Mouse (Mus musculus): ENCODE measurements around the gene Hgd. TPM values are rescaled to one million over a fixed set of nuclear protein-coding genes. Genes with fewer than 3 reads are reported as not detected.

The Hgd gene
- polyA plus RNA-seq, 1 experiment from 2014 or later: 0.13 TPM

- Histone ChIP-seq H3K4me3 (replicated peaks; ENCODE audit: low read depth, low read length) (no peak overlapping the region), H3K9ac (replicated peaks; ENCODE audit: low read length) (no peak overlapping the region), H3K4me1 (ENCODE audit: control insufficient read depth, insufficient read depth, low read length) (0 out of 2 replicates have a peak, but pooled peaks cover 4% of the 10 kb centered on the region), H3K36me3 (ENCODE audit: control insufficient read depth, insufficient read depth, low read length) (no peaks in the 10 kb centered on the region), H3K9me3 (ENCODE audit: control insufficient read depth, low read length) (no peaks in the 10 kb centered on the region), H3K27ac (replicated peaks; ENCODE audit: low read depth, low read length) (no peak overlapping the region), H3K4me2 (ENCODE audit: low read length) (no peak overlapping the region), H3K27me3 (ENCODE audit: control insufficient read depth, insufficient read depth, low read length) (no peaks in the 10 kb centered on the region)
- DNase-seq (peak; percentile 22), ATAC-seq (ENCODE audit: low FRiP score, low TSS enrichment) (no peak)
- WGBS: 33% methylated on average over 3 of the region's 3 CpGs
These were observed 29.7 kb upstream of the Hgd start for GRCm38 (mm10) chr16:37550266-37550665.

GRCm38 (mm10) chr16:37550981-37551380, 29.0 kb upstream of the Hgd start:
- Histone ChIP-seq H3K4me3 (replicated peaks; ENCODE audit: low read depth, low read length) (no peak overlapping the region), H3K9ac (replicated peaks; ENCODE audit: low read length) (no peak overlapping the region)
- 91% methylated on average over 2 of the region's 2 CpGs for WGBS

GRCm38 (mm10) chr16:37552824-37553223, 27.1 kb upstream of the Hgd start:
- no peak for DNase-seq
- H3K9ac ChIP-seq (replicated peaks; ENCODE audit: low read length): no peak overlapping the region
- 96% methylated on average over 3 of the region's 3 CpGs for WGBS
- H3K9me3 ChIP-seq (ENCODE audit: control insufficient read depth, low read length): no peaks in the 10 kb centered on the region
- no peaks in the 10 kb centered on the region for H3K4me1 ChIP-seq (ENCODE audit: control insufficient read depth, insufficient read depth, low read length)
- H3K36me3 ChIP-seq (ENCODE audit: control insufficient read depth, insufficient read depth, low read length): peaks cover 9% of the 10 kb centered on the region
- H3K27ac ChIP-seq (replicated peaks; ENCODE audit: low read depth, low read length): no peak overlapping the region
- no peaks in the 10 kb centered on the region for H3K27me3 ChIP-seq (ENCODE audit: control insufficient read depth, insufficient read depth, low read length)
- H3K4me2 ChIP-seq (ENCODE audit: low read length): no peak overlapping the region
- ATAC-seq (ENCODE audit: low FRiP score, low TSS enrichment): no peak
- no peak overlapping the region for H3K4me3 ChIP-seq (replicated peaks; ENCODE audit: low read depth, low read length)

More at GRCm38 (mm10) chr16:37550981-37551380, 29.0 kb upstream of the Hgd start:
- H3K27me3 ChIP-seq (ENCODE audit: control insufficient read depth, insufficient read depth, low read length): no peaks in the 10 kb centered on the region
- ATAC-seq (ENCODE audit: low FRiP score, low TSS enrichment) (no peak), DNase-seq (no peak)
- no peaks in the 10 kb centered on the region for H3K9me3 ChIP-seq (ENCODE audit: control insufficient read depth, low read length)
- H3K27ac ChIP-seq (replicated peaks; ENCODE audit: low read depth, low read length): no peak overlapping the region
- no peaks in the 10 kb centered on the region for H3K36me3 ChIP-seq (ENCODE audit: control insufficient read depth, insufficient read depth, low read length)
- H3K4me2 ChIP-seq (ENCODE audit: low read length): no peak overlapping the region
- 0 out of 2 replicates have a peak, but pooled peaks cover 4% of the 10 kb centered on the region for H3K4me1 ChIP-seq (ENCODE audit: control insufficient read depth, insufficient read depth, low read length)

DNA sequence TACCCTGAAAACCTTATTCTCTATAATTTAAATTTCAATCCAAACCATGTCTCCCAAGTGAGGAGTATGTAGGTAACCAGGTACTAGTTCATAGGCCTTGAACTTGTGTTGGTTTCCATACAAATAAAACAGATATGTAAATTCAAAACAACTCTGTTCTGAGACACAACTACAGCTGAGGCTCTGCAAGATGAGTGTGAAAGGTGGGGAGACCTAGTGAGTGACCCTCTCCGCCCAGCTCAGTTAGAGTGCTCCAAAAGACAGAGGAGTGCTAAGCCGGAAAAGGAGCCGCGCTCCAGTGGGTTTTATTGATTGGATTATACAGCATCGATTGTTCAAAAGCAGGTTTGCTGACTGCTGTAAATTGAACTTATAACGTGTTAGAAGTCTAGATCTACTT, 17.5 kb upstream of the Hgd start:
- H3K27me3 ChIP-seq (ENCODE audit: control insufficient read depth, insufficient read depth, low read length): no peaks in the 10 kb centered on the region
- H3K36me3 ChIP-seq (ENCODE audit: control insufficient read depth, insufficient read depth, low read length): peaks cover 7% of the 10 kb centered on the region
- peaks cover 10% of the 10 kb centered on the region; the same call in 1 of the 2 replicates for H3K4me1 ChIP-seq (ENCODE audit: control insufficient read depth, insufficient read depth, low read length)
- no peaks in the 10 kb centered on the region for H3K9me3 ChIP-seq (ENCODE audit: control insufficient read depth, low read length)
- no peak for ATAC-seq (ENCODE audit: low FRiP score, low TSS enrichment)
- no peak overlapping the region for H3K9ac ChIP-seq (replicated peaks; ENCODE audit: low read length)
- WGBS: 31% methylated on average over 6 of the region's 6 CpGs
- no peak for DNase-seq
- H3K4me3 ChIP-seq (replicated peaks; ENCODE audit: low read depth, low read length): no peak overlapping the region
- H3K4me2 ChIP-seq (ENCODE audit: low read length): no peak overlapping the region
- H3K27ac ChIP-seq (replicated peaks; ENCODE audit: low read depth, low read length): no peak overlapping the region

GRCm38 (mm10) chr16:37562961-37563360, 17.0 kb upstream of the Hgd start:
- Histone ChIP-seq H3K27me3 (ENCODE audit: control insufficient read depth, insufficient read depth, low read length) (no peaks in the 10 kb centered on the region), H3K4me1 (ENCODE audit: control insufficient read depth, insufficient read depth, low read length) (peaks cover 10% of the 10 kb centered on the region; the same call in 1 of the 2 replicates), H3K9ac (replicated peaks; ENCODE audit: low read length) (no peak overlapping the region), H3K4me2 (ENCODE audit: low read length) (no peak overlapping the region), H3K4me3 (replicated peaks; ENCODE audit: low read depth, low read length) (no peak overlapping the region), H3K9me3 (ENCODE audit: control insufficient read depth, low read length) (no peaks in the 10 kb centered on the region), H3K27ac (replicated peaks; ENCODE audit: low read depth, low read length) (no peak overlapping the region), H3K36me3 (ENCODE audit: control insufficient read depth, insufficient read depth, low read length) (peaks cover 2% of the 10 kb centered on the region)
- no peak for ATAC-seq (ENCODE audit: low FRiP score, low TSS enrichment)
- no peak for DNase-seq
- WGBS: 71% methylated on average over 5 of the region's 5 CpGs

DNA sequence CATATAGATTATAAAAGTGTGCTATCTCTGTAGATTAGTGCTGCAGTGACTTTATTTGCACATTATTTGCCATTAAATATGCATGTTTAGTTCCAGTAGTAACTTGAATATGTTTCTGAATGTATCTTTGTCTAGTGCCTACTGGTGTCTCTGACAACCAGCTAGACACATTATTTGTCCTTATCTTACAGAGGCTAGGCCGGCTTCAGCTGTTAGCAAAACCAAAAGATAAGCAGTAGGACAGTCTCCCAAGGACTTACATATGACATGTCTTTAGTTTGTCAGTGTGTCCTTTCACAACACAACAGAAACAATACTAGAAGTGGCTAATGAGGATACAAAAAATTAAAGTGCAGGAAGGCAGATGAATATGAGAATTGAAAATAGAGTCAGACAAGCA, 14.8 kb upstream of the Hgd start:
- no peak for DNase-seq
- Histone ChIP-seq H3K9ac (replicated peaks; ENCODE audit: low read length) (no peak overlapping the region), H3K4me2 (ENCODE audit: low read length) (no peak overlapping the region), H3K4me1 (ENCODE audit: control insufficient read depth, insufficient read depth, low read length) (peaks cover 10% of the 10 kb centered on the region; the same call in 1 of the 2 replicates), H3K9me3 (ENCODE audit: control insufficient read depth, low read length) (no peaks in the 10 kb centered on the region), H3K27me3 (ENCODE audit: control insufficient read depth, insufficient read depth, low read length) (no peaks in the 10 kb centered on the region), H3K27ac (replicated peaks; ENCODE audit: low read depth, low read length) (no peak overlapping the region), H3K4me3 (replicated peaks; ENCODE audit: low read depth, low read length) (no peak overlapping the region), H3K36me3 (ENCODE audit: control insufficient read depth, insufficient read depth, low read length) (no peaks in the 10 kb centered on the region)
- ATAC-seq (ENCODE audit: low FRiP score, low TSS enrichment): no peak
- 78% methylated on average over 1 of the region's 1 CpGs for WGBS

DNA sequence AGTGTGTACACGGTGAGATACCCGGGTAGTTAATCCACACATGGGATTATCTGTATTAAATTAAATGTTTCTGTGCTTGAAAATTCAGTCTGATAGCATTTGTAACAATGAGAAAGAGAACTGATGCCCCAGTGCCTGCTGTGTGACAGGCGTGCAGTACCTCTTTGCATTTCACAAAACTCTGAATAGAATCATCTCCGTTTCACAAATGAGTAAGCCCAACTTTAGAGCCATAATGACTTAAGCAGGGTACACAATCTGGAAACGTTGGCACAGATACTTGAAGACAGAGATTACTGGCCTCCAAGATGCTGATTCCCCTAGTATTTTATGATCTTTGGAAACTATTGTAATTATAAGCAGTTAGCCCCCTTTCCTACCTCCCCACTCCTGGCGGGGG, 13.8 kb upstream of the Hgd start:
- no peaks in the 10 kb centered on the region for H3K36me3 ChIP-seq (ENCODE audit: control insufficient read depth, insufficient read depth, low read length)
- no peak overlapping the region for H3K9ac ChIP-seq (replicated peaks; ENCODE audit: low read length)
- peaks cover 10% of the 10 kb centered on the region; the same call in 1 of the 2 replicates for H3K4me1 ChIP-seq (ENCODE audit: control insufficient read depth, insufficient read depth, low read length)
- no peaks in the 10 kb centered on the region for H3K9me3 ChIP-seq (ENCODE audit: control insufficient read depth, low read length)
- no peak overlapping the region for H3K4me2 ChIP-seq (ENCODE audit: low read length)
- ATAC-seq (ENCODE audit: low FRiP score, low TSS enrichment): no peak
- H3K27ac ChIP-seq (replicated peaks; ENCODE audit: low read depth, low read length): no peak overlapping the region
- 41% methylated on average over 6 of the region's 6 CpGs for WGBS
- DNase-seq: no peak
- H3K4me3 ChIP-seq (replicated peaks; ENCODE audit: low read depth, low read length): no peak overlapping the region
- H3K27me3 ChIP-seq (ENCODE audit: control insufficient read depth, insufficient read depth, low read length): no peaks in the 10 kb centered on the region

DNA sequence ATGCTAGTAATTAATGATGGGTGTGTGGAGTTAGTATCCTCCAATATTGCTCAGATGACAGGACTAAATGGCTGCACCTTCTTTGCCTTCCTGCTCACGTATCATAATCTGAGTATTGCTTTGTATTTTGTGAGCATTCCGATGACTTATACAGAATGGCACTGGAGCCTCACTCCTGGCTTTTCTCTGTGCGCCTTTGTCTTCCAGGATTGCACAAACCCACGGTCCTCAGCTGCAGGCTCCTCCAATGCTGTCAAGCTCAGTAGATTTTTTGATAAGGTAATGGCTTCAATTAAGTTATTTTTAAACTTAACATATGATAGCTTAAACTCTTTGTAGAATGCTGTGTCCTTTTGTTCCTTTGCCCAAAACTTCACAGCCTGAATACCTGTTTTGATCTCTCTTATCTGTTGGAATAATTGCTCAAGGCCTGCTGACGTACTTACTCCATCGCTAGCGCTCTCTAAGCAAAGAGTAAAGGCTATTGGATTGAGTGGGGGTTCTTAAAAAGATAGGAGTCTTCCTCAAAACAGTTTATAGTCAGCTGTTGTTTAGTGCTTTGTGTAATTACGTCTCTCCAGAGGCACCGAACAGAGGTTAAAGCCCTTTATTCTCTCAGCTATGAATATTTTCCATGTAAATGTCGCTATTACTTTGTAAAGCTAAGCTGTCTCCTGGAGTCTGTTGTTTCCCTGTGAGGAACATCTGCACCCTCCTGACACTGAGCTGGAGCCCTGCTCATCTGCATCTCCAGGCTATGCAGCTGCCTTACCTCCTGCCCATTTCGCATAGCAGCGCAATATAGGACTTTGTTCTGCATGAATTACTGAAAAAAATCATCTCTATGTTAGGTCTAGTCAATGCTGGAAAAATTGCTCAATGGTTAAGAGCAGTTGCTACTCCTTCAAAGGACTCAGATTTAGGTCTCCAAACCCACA, 12.6 kb upstream of the Hgd start:
- H3K27ac ChIP-seq (replicated peaks; ENCODE audit: low read depth, low read length): no peak overlapping the region
- peaks cover 10% of the 10 kb centered on the region; the same call in 1 of the 2 replicates for H3K4me1 ChIP-seq (ENCODE audit: control insufficient read depth, insufficient read depth, low read length)
- H3K9ac ChIP-seq (replicated peaks; ENCODE audit: low read length): no peak overlapping the region
- no peak overlapping the region for H3K4me3 ChIP-seq (replicated peaks; ENCODE audit: low read depth, low read length)
- no peak for ATAC-seq (ENCODE audit: low FRiP score, low TSS enrichment)
- H3K4me2 ChIP-seq (ENCODE audit: low read length): no peak overlapping the region
- no peaks in the 10 kb centered on the region for H3K36me3 ChIP-seq (ENCODE audit: control insufficient read depth, insufficient read depth, low read length)
- WGBS: 64% methylated on average over 12 of the region's 12 CpGs
- DNase-seq: no peak
- H3K27me3 ChIP-seq (ENCODE audit: control insufficient read depth, insufficient read depth, low read length): no peaks in the 10 kb centered on the region
- H3K9me3 ChIP-seq (ENCODE audit: control insufficient read depth, low read length): no peaks in the 10 kb centered on the region

DNA sequence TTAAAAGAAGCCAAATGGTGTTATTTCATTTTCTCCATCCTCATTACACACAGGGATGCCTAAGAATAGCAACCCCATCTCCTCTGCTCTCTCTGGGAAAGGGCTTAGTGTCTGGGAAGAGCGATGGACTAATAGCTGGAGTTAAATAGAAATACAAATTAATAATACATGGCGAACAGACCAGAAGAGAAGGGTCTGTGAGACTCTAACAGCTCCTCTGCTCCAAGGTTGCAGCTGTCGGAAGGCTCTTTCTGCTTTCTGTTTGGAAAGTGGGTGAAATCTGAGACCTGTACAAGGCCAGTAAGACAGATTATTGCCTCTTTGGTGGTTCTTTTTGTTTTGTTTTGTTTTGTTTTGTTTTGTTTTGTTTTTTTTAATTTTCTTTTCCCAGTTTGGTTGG, 8.4 kb upstream of the Hgd start:
- Histone ChIP-seq H3K27ac (replicated peaks; ENCODE audit: low read depth, low read length) (0 out of 2 replicates have a peak overlapping the region, but pooled peaks have one; percentile 28), H3K4me1 (ENCODE audit: control insufficient read depth, insufficient read depth, low read length) (peaks cover 6% of the 10 kb centered on the region; the same call in 1 of the 2 replicates), H3K4me2 (ENCODE audit: low read length) (no peak overlapping the region), H3K4me3 (replicated peaks; ENCODE audit: low read depth, low read length) (no peak overlapping the region), H3K9ac (replicated peaks; ENCODE audit: low read length) (no peak overlapping the region), H3K27me3 (ENCODE audit: control insufficient read depth, insufficient read depth, low read length) (no peaks in the 10 kb centered on the region), H3K9me3 (ENCODE audit: control insufficient read depth, low read length) (no peaks in the 10 kb centered on the region), H3K36me3 (ENCODE audit: control insufficient read depth, insufficient read depth, low read length) (no peaks in the 10 kb centered on the region)
- ATAC-seq (ENCODE audit: low FRiP score, low TSS enrichment): no peak
- 59% methylated on average over 3 of the region's 3 CpGs for WGBS
- DNase-seq: no peak
